19 mouse cellular contexts compared by ENCODE assay signal in the genomic region with DNA sequence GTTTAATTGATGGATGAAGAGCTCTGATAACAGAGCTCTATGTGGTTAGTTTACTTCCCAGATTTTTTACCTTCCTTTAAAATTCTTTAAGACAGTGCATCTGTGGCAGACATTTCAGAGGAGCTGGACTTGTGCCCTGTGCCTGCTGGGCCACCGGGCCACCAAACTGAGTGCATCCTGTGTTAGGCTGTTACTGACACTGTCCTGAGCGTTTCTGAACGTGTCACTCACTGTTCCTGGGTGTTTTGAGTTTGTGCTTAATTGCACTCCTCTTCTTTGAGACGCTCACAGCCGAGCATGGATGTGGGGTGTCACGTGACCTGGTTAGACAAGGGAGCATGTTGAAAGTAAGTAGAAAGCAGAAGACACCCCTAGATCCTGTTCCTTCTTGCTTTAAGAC. TPM values are rescaled to one million over a fixed set of nuclear protein-coding genes. Genes with fewer than 3 reads are reported as not detected.
DNase-seq lines count a peak whose midpoint lies in the region; ATAC-seq and TF ChIP-seq lines count a peak whose summit lies in the region.
"Had no signal": no experiment of that assay in that cellular context is flagged by ENCODE, and none has a peak within 500 bp of the region (broad histone marks: within the 10 kb centered on the region; RNA-seq: fewer than 3 reads in every experiment).

No protein-coding gene starts in this region.

- H3K79me2 ChIP-seq in C2C12 (ENCODE audit: control insufficient read depth, insufficient read depth): no peaks in the 10 kb centered on the region

- H3K27me3 ChIP-seq in hindbrain, postnatal 0 days (ENCODE audit: insufficient read depth, low read length): no peaks in the 10 kb centered on the region
- H3K27me3 ChIP-seq in hindbrain, embryonic 11.5 days (ENCODE audit: control insufficient read depth, insufficient read depth, low read length): no peaks in the 10 kb centered on the region
- no peaks in the 10 kb centered on the region for H3K27me3 ChIP-seq in C2C12 (ENCODE audit: control insufficient read depth, insufficient read depth, insufficient read length)
- H3K27me3 ChIP-seq: heart, embryonic 13.5 days; liver, embryonic 13.5 days; midbrain, embryonic 12.5 days; stomach, embryonic 15.5 days had no signal

- peak overlapping the region; percentile 81 for H3K27ac ChIP-seq in hindbrain, postnatal 0 days
- no peak overlapping the region for H3K27ac ChIP-seq in hindbrain, embryonic 11.5 days (ENCODE audit: low read depth, low read length)
- H3K27ac ChIP-seq: heart, embryonic 13.5 days; liver, embryonic 13.5 days; midbrain, embryonic 12.5 days; stomach, embryonic 15.5 days had no signal

- H3K4me1 ChIP-seq in hindbrain, postnatal 0 days (ENCODE audit: insufficient read depth, low read length): peaks cover 18% of the 10 kb centered on the region
- H3K4me1 ChIP-seq in hindbrain, embryonic 11.5 days (replicated peaks; ENCODE audit: control insufficient read depth, insufficient read depth, low read length): no peaks in the 10 kb centered on the region
- H3K4me1 ChIP-seq: heart, embryonic 13.5 days; liver, embryonic 13.5 days; stomach, embryonic 15.5 days had no signal

- no peaks in the 10 kb centered on the region for H3K79me3 ChIP-seq in C2C12 (ENCODE audit: low read depth)

- TF ChIP-seq CTCF in hindbrain, postnatal 0 days (IDR thresholded peaks at IDR 0.05; ENCODE audit: low read depth): no peak
- TF ChIP-seq CTCF in C2C12 (IDR thresholded peaks at IDR 0.05; ENCODE audit: control insufficient read depth, insufficient read depth, insufficient read length): no peak

- H3K9ac ChIP-seq in hindbrain, postnatal 0 days (replicated peaks; ENCODE audit: low read length): no peak overlapping the region
- no peak overlapping the region for H3K9ac ChIP-seq in hindbrain, embryonic 11.5 days (ENCODE audit: low read depth, low read length)
- H3K9ac ChIP-seq: heart, embryonic 13.5 days; liver, embryonic 13.5 days; midbrain, embryonic 12.5 days; stomach, embryonic 15.5 days had no signal

- no peak overlapping the region for H3K4me2 ChIP-seq in hindbrain, postnatal 0 days (ENCODE audit: low read depth, low read length)
- no peak overlapping the region for H3K4me2 ChIP-seq in hindbrain, embryonic 11.5 days (replicated peaks; ENCODE audit: low read depth, low read length)
- H3K4me2 ChIP-seq: heart, embryonic 13.5 days; liver, embryonic 13.5 days; midbrain, embryonic 12.5 days; stomach, embryonic 15.5 days had no signal

- 0 out of 2 replicates have a peak, but pooled peaks have one; percentile 27 for ATAC-seq in hindbrain, postnatal 0 days
- no peak for ATAC-seq in hindbrain, embryonic 11.5 days (ENCODE audit: low FRiP score)
- ATAC-seq: CD4-positive, CD25-positive, alpha-beta regulatory T cell, adult 4 months had no signal

- WGBS in hindbrain, postnatal 0 days: 31% methylated on average over 6 of the region's 6 CpGs
- WGBS in hindbrain, embryonic 11.5 days: 82% methylated on average over 6 of the region's 6 CpGs

- H3ac ChIP-seq in C2C12 (ENCODE audit: control insufficient read depth, insufficient read length, low read depth): no peak overlapping the region

- DNase-seq in hindbrain, postnatal 0 days (ENCODE audit: low spot score): peak; percentile 25
- no peak for DNase-seq in hindbrain, embryonic 11.5 days (ENCODE audit: low spot score)
- DNase-seq in brain, adult 2 months (ENCODE audit: low read depth, low spot score): peak; percentile 76
- DNase-seq in cerebellum, postnatal 10 days: peak; percentile 82 to 90
- no peak for DNase-seq in Muller cell, postnatal 12 days (ENCODE audit: inconsistent ontology term)
- DNase-seq in kidney, postnatal 14 days: no peak
- DNase-seq: heart, postnatal 4 days; kidney, adult 11 months; kidney, postnatal 36 days; liver, embryonic 13.5 days; right cerebral cortex, adult 18-20 months; spleen, adult 18-20 months; thymus, postnatal 14 days had no signal

- no peak overlapping the region for H3K4me3 ChIP-seq in hindbrain, postnatal 0 days (ENCODE audit: low read length)
- no peak overlapping the region for H3K4me3 ChIP-seq in hindbrain, embryonic 11.5 days (ENCODE audit: low read depth, low read length)
- no peak overlapping the region for H3K4me3 ChIP-seq in C2C12 (ENCODE audit: insufficient read depth, poor library complexity, severe bottlenecking)
- H3K4me3 ChIP-seq: heart, embryonic 13.5 days; liver, embryonic 13.5 days; midbrain, embryonic 12.5 days; stomach, embryonic 15.5 days had no signal

- no peaks in the 10 kb centered on the region for H3K36me3 ChIP-seq in hindbrain, postnatal 0 days (ENCODE audit: insufficient read depth, low read length)
- H3K36me3 ChIP-seq in hindbrain, embryonic 11.5 days (ENCODE audit: control insufficient read depth, insufficient read depth, low read length): no peaks in the 10 kb centered on the region
- H3K36me3 ChIP-seq in C2C12 (ENCODE audit: control insufficient read depth, insufficient read depth): no peaks in the 10 kb centered on the region
- H3K36me3 ChIP-seq: heart, embryonic 13.5 days; liver, embryonic 13.5 days; midbrain, embryonic 12.5 days; stomach, embryonic 15.5 days had no signal

- no peaks in the 10 kb centered on the region for H3K9me3 ChIP-seq in hindbrain, postnatal 0 days (ENCODE audit: low read length)
- H3K9me3 ChIP-seq in hindbrain, embryonic 11.5 days (ENCODE audit: control insufficient read depth, low read length): no peaks in the 10 kb centered on the region
- H3K9me3 ChIP-seq: heart, embryonic 13.5 days; liver, embryonic 13.5 days; midbrain, embryonic 12.5 days; stomach, embryonic 15.5 days had no signal

TF ChIP-seq in C2C12, 6 proteins besides CTCF, POLR2A, EP300 and RAD21:
- TF ChIP-seq USF1 (IDR thresholded peaks at IDR 0.05; ENCODE audit: low read depth): peak; percentile 7
- TF ChIP-seq MYOG (IDR thresholded peaks at IDR 0.05; ENCODE audit: control insufficient read depth, extremely low read depth, insufficient read length): no peak
- TF ChIP-seq MAX (IDR thresholded peaks at IDR 0.05): no peak

RNA-seq across cellular contexts. Expression of a gene that starts 57.2 kb away (rescaled TPM):
- 41.9 and 44.7 TPM in 2 replicates for total RNA-seq in hindbrain, postnatal 0 days (2014; rRNA removed)
- 119 and 129 TPM in 2 replicates for polyA plus RNA-seq in hindbrain, postnatal 0 days (2015; fragmentation: Nextera tagmentation; extraction: Ambion mirVana)
- 12.9 and 15.1 TPM in 2 replicates for polyA plus RNA-seq in hindbrain, embryonic 11.5 days (2014; fragmentation: Nextera tagmentation; extraction: Ambion mirVana)
- not detected for polyA plus RNA-seq in C2C12 (2012; fragmentation: generic; extraction: Trizol)
- total RNA-seq: MEL had no signal
- polyA plus RNA-seq: CD4-positive, CD25-positive, alpha-beta regulatory T cell, adult 4 months had no signal

Comparison
In these comparisons a context has a peak if more than half of its experiments do, and no peak if none do; other contexts are left out.
1. DNase-seq: peak in hindbrain, postnatal 0 days (single experiment), brain, adult 2 months (single experiment) and cerebellum, postnatal 10 days (2 of 2); none in hindbrain, embryonic 11.5 days (single experiment), Muller cell, postnatal 12 days (single experiment) and kidney, postnatal 14 days (single experiment).
2. RNA of a gene that starts 57.2 kb away (polyA plus RNA-seq): 119 to 129 TPM in hindbrain, postnatal 0 days and 12.9 to 15.1 TPM in hindbrain, embryonic 11.5 days; not detected in C2C12 (single experiment); every median in the first group is over 10 times any median in the second.